ENCODE assay signal across 25 mouse cellular contexts in the genomic region with DNA sequence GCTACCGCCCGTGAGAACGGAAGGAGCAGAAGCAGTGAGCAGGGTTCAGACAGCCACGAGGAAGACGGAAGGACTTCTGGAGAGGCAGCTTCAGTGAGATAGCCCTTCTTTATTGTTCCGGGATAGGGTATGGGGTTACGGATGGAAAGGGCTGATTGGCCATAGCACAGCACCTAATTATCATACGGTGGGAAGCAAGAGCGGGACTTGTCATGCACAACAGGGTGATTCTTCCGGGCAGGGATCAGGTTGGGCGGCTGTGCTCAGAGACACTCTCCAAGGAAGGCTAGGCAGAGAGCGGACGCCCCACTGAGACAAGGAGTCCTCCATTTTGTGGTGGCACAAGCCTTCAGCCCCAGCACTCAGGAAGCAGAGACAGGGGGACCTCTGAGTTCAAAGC.
"Had no signal": no experiment of that assay in that cellular context is flagged by ENCODE, and none has a peak within 500 bp of the region (broad histone marks: within the 10 kb centered on the region; RNA-seq: fewer than 3 reads in every experiment).

No protein-coding gene starts in this region.

- DNase-seq: gastrocnemius, adult 2 months; gastrocnemius, postnatal 10 days; gastrocnemius, postnatal 25 days; heart, adult 2 months; heart, postnatal 14 days; heart, postnatal 36 days; kidney, adult 11 months; kidney, adult 2 months; kidney, adult 9 months; kidney, postnatal 14 days; kidney, postnatal 36 days; layer of hippocampus, adult 9-11 months; layer of hippocampus, postnatal 36 days; left cerebral cortex, postnatal 4 days had no signal

- H3K4me1 ChIP-seq: heart, embryonic 13.5 days; heart, embryonic 15.5 days; hindbrain, embryonic 13.5 days; hindbrain, embryonic 15.5 days; kidney, embryonic 15.5 days; limb, embryonic 13.5 days; limb, embryonic 15.5 days; liver, embryonic 12.5 days had no signal

- H3K4me3 ChIP-seq: gastrocnemius, adult 2 months; heart, adult 2 months; heart, embryonic 13.5 days; heart, embryonic 15.5 days; hindbrain, embryonic 13.5 days; hindbrain, embryonic 15.5 days; kidney, embryonic 15.5 days; limb, embryonic 13.5 days; limb, embryonic 15.5 days; liver, embryonic 12.5 days had no signal

- H3K27me3 ChIP-seq: heart, embryonic 13.5 days; heart, embryonic 15.5 days; hindbrain, embryonic 13.5 days; hindbrain, embryonic 15.5 days; kidney, embryonic 15.5 days; limb, embryonic 13.5 days; limb, embryonic 15.5 days had no signal

- H3K27ac ChIP-seq: gastrocnemius, adult 2 months; heart, adult 2 months; heart, embryonic 13.5 days; heart, embryonic 15.5 days; hindbrain, embryonic 13.5 days; hindbrain, embryonic 15.5 days; hindbrain, postnatal 0 days; kidney, embryonic 15.5 days; kidney, postnatal 0 days; limb, embryonic 13.5 days; limb, embryonic 15.5 days; liver, embryonic 12.5 days; liver, embryonic 14.5 days had no signal

- H3K36me3 ChIP-seq: heart, embryonic 13.5 days; heart, embryonic 15.5 days; hindbrain, embryonic 13.5 days; hindbrain, embryonic 15.5 days; kidney, embryonic 15.5 days; limb, embryonic 13.5 days; limb, embryonic 15.5 days; liver, embryonic 12.5 days had no signal
